In the genomic region with DNA sequence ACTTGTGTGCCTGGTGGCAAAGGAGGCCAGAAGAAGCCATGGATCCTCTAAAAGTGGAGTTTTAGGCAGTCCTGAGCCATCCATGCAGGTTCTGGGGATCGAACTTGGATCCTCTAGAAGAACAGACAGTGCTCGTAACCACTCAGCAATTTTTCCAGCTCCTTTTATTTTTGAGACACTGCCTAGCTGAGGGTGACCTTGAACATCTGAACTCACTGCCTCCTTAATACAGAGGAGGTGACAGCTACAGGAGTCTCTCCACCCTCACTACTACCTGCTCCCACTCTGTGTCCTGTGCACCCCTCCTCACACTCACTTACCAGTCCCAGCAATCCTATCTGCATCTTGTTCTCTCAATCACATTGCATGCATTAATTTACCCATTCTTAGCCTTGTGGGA, we compare ENCODE assay signal across 9 mouse cellular contexts. TPM values are rescaled to one million over a fixed set of nuclear protein-coding genes. Genes with fewer than 3 reads are reported as not detected.
A peak's percentile ranks its signal among the peaks of the same experiment; 100 is the strongest.
DNase-seq lines count a peak whose midpoint lies in the region; ATAC-seq and TF ChIP-seq lines count a peak whose summit lies in the region.
"Had no signal": no experiment of that assay in that cellular context is flagged by ENCODE, and none has a peak within 500 bp of the region (broad histone marks: within the 10 kb centered on the region; RNA-seq: fewer than 3 reads in every experiment).

No protein-coding gene starts in this region.

- H3K4me1 ChIP-seq in kidney, adult 2 months (ENCODE audit: control insufficient read depth, insufficient read depth, low read length) = peaks cover 26% of the 10 kb centered on the region; the same call in 1 of the 2 replicates
- H3K4me1 ChIP-seq in CH12.LX (ENCODE audit: control insufficient read depth in 1 of 2, insufficient read depth in 2 of 2) = peaks cover 9 to 28% of the 10 kb centered on the region in 2 experiments
- peaks cover 21% of the 10 kb centered on the region for H3K4me1 ChIP-seq in limb, embryonic 13.5 days

- no peaks in the 10 kb centered on the region for H3K27me3 ChIP-seq in kidney, adult 2 months (replicated peaks; ENCODE audit: control insufficient read depth, insufficient read depth, low read length)
- no peaks in the 10 kb centered on the region for H3K27me3 ChIP-seq in CH12.LX (replicated peaks)
- no peaks in the 10 kb centered on the region for H3K27me3 ChIP-seq in limb, embryonic 13.5 days
- H3K27me3 ChIP-seq: midbrain, embryonic 12.5 days had no signal

- no peak for TF ChIP-seq CTCF in kidney, adult 2 months (conservative IDR thresholded peaks at IDR 0.05; ENCODE audit: insufficient read depth, insufficient read length, low read depth, low read length)
- TF ChIP-seq CTCF in CH12.LX (conservative IDR thresholded peaks at IDR 0.05 in 1 of 2, IDR thresholded peaks at IDR 0.05 in 1 of 2; ENCODE audit: low read depth in 2 of 2, low read length in 2 of 2) = no peak

- no peak for TF ChIP-seq EP300 in CH12.LX (IDR thresholded peaks at IDR 0.05; ENCODE audit: low read length)

- no peak overlapping the region for H3K4me3 ChIP-seq in kidney, adult 2 months (ENCODE audit: insufficient read depth, low read depth, low read length)
- H3K4me3 ChIP-seq in CH12.LX (replicated peaks in 1 of 3; ENCODE audit: low read depth in 2 of 3, low read length in 2 of 3, poor library complexity in 1 of 3) = no peak overlapping the region
- peak overlapping the region; percentile 76 for H3K4me3 ChIP-seq in limb, embryonic 13.5 days

- no peak for ATAC-seq in limb, embryonic 13.5 days (ENCODE audit: low FRiP score, low read depth)
- ATAC-seq in megakaryocyte-erythroid progenitor cell, adult 5-6 weeks (replicated peaks; ENCODE audit: low FRiP score, low TSS enrichment, poor library complexity, severe bottlenecking) = no peak

- no peak overlapping the region for H3K9ac ChIP-seq in CH12.LX (ENCODE audit: insufficient read depth, low read depth)
- no peak overlapping the region for H3K9ac ChIP-seq in limb, embryonic 13.5 days
- H3K9ac ChIP-seq: midbrain, embryonic 12.5 days had no signal

- no peaks in the 10 kb centered on the region for H3K36me3 ChIP-seq in kidney, adult 2 months (ENCODE audit: control insufficient read depth, insufficient read depth, low read length)
- H3K36me3 ChIP-seq in CH12.LX (replicated peaks in 1 of 2; ENCODE audit: control insufficient read depth in 1 of 2, insufficient read depth in 1 of 2, low read length in 1 of 2) = peaks cover 0 to 12% of the 10 kb centered on the region in 2 experiments
- H3K36me3 ChIP-seq in limb, embryonic 13.5 days = peaks cover 24% of the 10 kb centered on the region

- peak; percentile 54 for DNase-seq in cerebellum, adult 9-11 months
- no peak for DNase-seq in cerebellum, adult 11-12 months
- DNase-seq in kidney, adult 2 months = no peak
- DNase-seq in kidney, adult 18-20 months = no peak
- no peak for DNase-seq in CH12.LX (ENCODE audit: extremely low read depth)
- DNase-seq in right cerebral cortex, adult 2 months (ENCODE audit: low spot score in 2 of 2) = no peak

- WGBS in kidney, adult 2 months = 83% methylated on average over 2 of the region's 2 CpGs
- WGBS in limb, embryonic 13.5 days = 89% methylated on average over 2 of the region's 2 CpGs

- TF ChIP-seq POLR2A in kidney, adult 2 months (IDR thresholded peaks at IDR 0.05; ENCODE audit: low read depth, low read length) = no peak
- no peak for TF ChIP-seq POLR2A in CH12.LX (IDR thresholded peaks at IDR 0.05; ENCODE audit: low read depth, low read length)

- in situ Hi-C loops in CH12.LX (cut with MboI; ENCODE audit: low pct_ligation_motif_present, low pct_unique_long_range_greater_than_20kb, low sequenced_read_pairs) = no loop called here

- H3K27ac ChIP-seq in kidney, adult 2 months (ENCODE audit: insufficient read depth, low read depth, low read length) = peak overlapping the region; percentile 32; the same call in 1 of the 2 replicates
- no peak overlapping the region for H3K27ac ChIP-seq in CH12.LX (ENCODE audit: insufficient read depth, low read depth)
- no peak overlapping the region for H3K27ac ChIP-seq in limb, embryonic 13.5 days

- TF ChIP-seq RAD21 in CH12.LX (IDR thresholded peaks at IDR 0.05; ENCODE audit: low read depth, low read length) = no peak

- peak overlapping the region; percentile 72; the same call in 1 of the 2 replicates for H3K4me2 ChIP-seq in CH12.LX (ENCODE audit: insufficient read depth, low read depth, poor library complexity, severe bottlenecking)
- peak overlapping the region; percentile 69 for H3K4me2 ChIP-seq in limb, embryonic 13.5 days (replicated peaks)

- no peaks in the 10 kb centered on the region for H3K79me2 ChIP-seq in CH12.LX (replicated peaks; ENCODE audit: control insufficient read depth, extremely low read depth, insufficient read depth, poor library complexity, severe bottlenecking)

- dilution Hi-C loops in CH12.LX (cut with MboI; ENCODE audit: extremely low pct_ligation_motif_present, extremely low pct_unique_long_range_greater_than_20kb, low sequenced_read_pairs) = no loop called here

- H3K9me3 ChIP-seq in CH12.LX (replicated peaks; ENCODE audit: low read length) = no peaks in the 10 kb centered on the region
- no peaks in the 10 kb centered on the region for H3K9me3 ChIP-seq in limb, embryonic 13.5 days
- H3K9me3 ChIP-seq: midbrain, embryonic 12.5 days had no signal

TF ChIP-seq in CH12.LX, 34 proteins besides CTCF, POLR2A, EP300 and RAD21:
- TF ChIP-seq NELFE (IDR thresholded peaks at IDR 0.05; ENCODE audit: low read depth, low read length) (no peak), UBTF (IDR thresholded peaks at IDR 0.05; ENCODE audit: low read depth, low read length) (no peak)

RNA-seq across cellular contexts. Expression of a gene that starts 2.0 kb away (rescaled TPM):
- 9.0 and 12.8 TPM in 2 replicates for polyA plus RNA-seq in kidney, adult 2 months (2012; rRNA removed)
- total RNA-seq in CH12.LX (2012; rRNA removed) (2.6 and 2.8 TPM in 2 replicates), CH12.LX (2014; rRNA removed) (2.7 and 3.9 TPM in 2 replicates)
- polyA plus RNA-seq in CH12.LX (2012; ENCODE audit: insufficient read length, low read depth) = 1.8 and 2.7 TPM in 2 replicates
- 33.6 and 36.3 TPM in 2 replicates for polyA plus RNA-seq in limb, embryonic 13.5 days (2015; fragmentation: Nextera tagmentation; extraction: Ambion mirVana)
- total RNA-seq in megakaryocyte-erythroid progenitor cell, adult 5-6 weeks (2014; fragmentation: Nextera tagmentation) = 4.8 and 10.1 TPM in 2 replicates
- total RNA-seq in megakaryocyte-erythroid progenitor cell, adult 5-6 weeks (2017) = 4.3 and 12.5 TPM in 2 replicates

RNA-seq across cellular contexts. Expression of a gene that starts 11.1 kb away (rescaled TPM):
- polyA plus RNA-seq in kidney, adult 2 months (2012; rRNA removed) = 19.4 and 23.7 TPM in 2 replicates
- total RNA-seq in CH12.LX (2012; rRNA removed) (8.0 and 8.3 TPM in 2 replicates), CH12.LX (2014; rRNA removed) (8.1 and 9.1 TPM in 2 replicates)
- 5.0 and 7.4 TPM in 2 replicates for polyA plus RNA-seq in CH12.LX (2012; ENCODE audit: insufficient read length, low read depth)
- polyA plus RNA-seq in limb, embryonic 13.5 days (2015; fragmentation: Nextera tagmentation; extraction: Ambion mirVana) = 37.8 and 39.2 TPM in 2 replicates
- 2.0 and 6.6 TPM in 2 replicates for total RNA-seq in megakaryocyte-erythroid progenitor cell, adult 5-6 weeks (2014; fragmentation: Nextera tagmentation)
- 9.7 and 11.3 TPM in 2 replicates for total RNA-seq in megakaryocyte-erythroid progenitor cell, adult 5-6 weeks (2017)

RNA-seq across cellular contexts. Expression of a gene that starts 23.5 kb away (rescaled TPM):
- polyA plus RNA-seq in kidney, adult 2 months (2012; rRNA removed) = 1.2 and 1.5 TPM in 2 replicates
- total RNA-seq in CH12.LX (2012; rRNA removed) = 0.21 TPM in 2 replicates
- total RNA-seq in CH12.LX (2014; rRNA removed) = 0.12 and 0.17 TPM in 2 replicates
- polyA plus RNA-seq in CH12.LX (2012; ENCODE audit: insufficient read length, low read depth) = 0.41 and 0.60 TPM in 2 replicates
- 5.2 TPM in 2 replicates for polyA plus RNA-seq in limb, embryonic 13.5 days (2015; fragmentation: Nextera tagmentation; extraction: Ambion mirVana)
- 0.77 and 1.9 TPM in 2 replicates for total RNA-seq in megakaryocyte-erythroid progenitor cell, adult 5-6 weeks (2014; fragmentation: Nextera tagmentation)
- 1.3 and 1.4 TPM in 2 replicates for total RNA-seq in megakaryocyte-erythroid progenitor cell, adult 5-6 weeks (2017)

RNA-seq across cellular contexts. Expression of a gene that starts 27.8 kb away (rescaled TPM):
- polyA plus RNA-seq in kidney, adult 2 months (2012; rRNA removed) = 47.1 and 47.8 TPM in 2 replicates
- 6.3 and 9.4 TPM in 2 replicates for total RNA-seq in CH12.LX (2012; rRNA removed)
- 2.8 and 4.3 TPM in 2 replicates for total RNA-seq in CH12.LX (2014; rRNA removed)
- polyA plus RNA-seq in CH12.LX (2012; ENCODE audit: insufficient read length, low read depth) = 5.0 and 7.6 TPM in 2 replicates
- polyA plus RNA-seq in limb, embryonic 13.5 days (2015; fragmentation: Nextera tagmentation; extraction: Ambion mirVana) = 38.9 and 46.3 TPM in 2 replicates
- total RNA-seq in megakaryocyte-erythroid progenitor cell, adult 5-6 weeks (2014; fragmentation: Nextera tagmentation) = 667 and 741 TPM in 2 replicates
- 183 and 213 TPM in 2 replicates for total RNA-seq in megakaryocyte-erythroid progenitor cell, adult 5-6 weeks (2017)

RNA-seq across cellular contexts. Expression of a gene that starts 28.1 kb away (rescaled TPM):
- 0.09 and 0.12 TPM in 2 replicates for polyA plus RNA-seq in kidney, adult 2 months (2012; rRNA removed)
- total RNA-seq in CH12.LX (2012; rRNA removed) (0.29 and 0.38 TPM in 2 replicates), CH12.LX (2014; rRNA removed) (0.18 and 0.21 TPM in 2 replicates)
- polyA plus RNA-seq in CH12.LX (2012; ENCODE audit: insufficient read length, low read depth) = 0.20 and 0.24 TPM in 2 replicates
- 0.17 and 0.23 TPM in 2 replicates for polyA plus RNA-seq in limb, embryonic 13.5 days (2015; fragmentation: Nextera tagmentation; extraction: Ambion mirVana)
- total RNA-seq in megakaryocyte-erythroid progenitor cell, adult 5-6 weeks (2014; fragmentation: Nextera tagmentation) = 0.09 and 0.37 TPM in 2 replicates
- total RNA-seq in megakaryocyte-erythroid progenitor cell, adult 5-6 weeks (2017) = 0.15 TPM in 1 of 2 replicates, not detected in the other
